ENCODE assay signal across 15 mouse cellular contexts in the genomic region with DNA sequence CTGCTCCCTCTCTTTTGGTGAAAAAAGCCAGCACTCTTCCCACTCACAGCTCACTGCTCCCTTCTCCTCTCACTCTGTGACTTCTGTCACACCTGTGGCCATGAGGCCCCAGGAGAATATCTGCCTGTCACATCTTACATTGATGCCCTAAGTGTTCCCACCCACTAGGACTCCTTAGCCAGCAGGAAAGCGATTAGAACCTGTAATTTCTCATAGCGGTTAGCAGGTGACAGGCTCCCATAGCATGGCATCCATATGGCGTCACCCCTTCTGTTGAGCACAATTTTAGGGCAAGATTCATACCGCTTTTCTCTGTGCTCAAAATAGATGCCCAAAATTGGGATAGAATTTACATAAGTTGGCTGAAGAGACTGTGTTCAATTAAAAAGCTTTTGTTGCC.
DNase-seq lines count a peak whose midpoint lies in the region; ATAC-seq and TF ChIP-seq lines count a peak whose summit lies in the region.
"Had no signal": no experiment of that assay in that cellular context is flagged by ENCODE, and none has a peak within 500 bp of the region (broad histone marks: within the 10 kb centered on the region; RNA-seq: fewer than 3 reads in every experiment).

No protein-coding gene starts in this region.

- no peak for DNase-seq in forebrain, embryonic 10.5 days (ENCODE audit: extremely low spot score, low spot score)
- peak; percentile 60 for DNase-seq in brain, embryonic 18.5 days (ENCODE audit: low read depth, low spot score)
- DNase-seq in frontal cortex, postnatal 14 days (ENCODE audit: low spot score in 2 of 2): peak; percentile 24 to 25
- peak; percentile 54 to 92 for DNase-seq in left cerebral cortex, postnatal 25 days (ENCODE audit: low spot score in 2 of 2)
- DNase-seq in hindbrain, postnatal 0 days (ENCODE audit: low spot score): no peak
- DNase-seq in spleen, adult 18-20 months: no peak
- no peak for DNase-seq in thymus, postnatal 0 days (ENCODE audit: low spot score)
- DNase-seq: cerebellum, postnatal 10 days; gastrocnemius, adult 2 months; lung, postnatal 10 days had no signal

- WGBS in forebrain, embryonic 15.5 days: 51% methylated on average over 4 of the region's 4 CpGs
- 83% methylated on average over 4 of the region's 4 CpGs for WGBS in forebrain, embryonic 10.5 days
- WGBS in hindbrain, postnatal 0 days: 77% methylated on average over 4 of the region's 4 CpGs

- H3K9ac ChIP-seq in forebrain, embryonic 15.5 days (replicated peaks): no peak overlapping the region
- no peak overlapping the region for H3K9ac ChIP-seq in hindbrain, postnatal 0 days (replicated peaks; ENCODE audit: low read length)
- H3K9ac ChIP-seq: embryonic facial prominence, embryonic 13.5 days; liver, embryonic 12.5 days; stomach, embryonic 15.5 days had no signal

- H3K27ac ChIP-seq in forebrain, embryonic 15.5 days (replicated peaks): peak overlapping the region; percentile 60
- no peak overlapping the region for H3K27ac ChIP-seq in forebrain, embryonic 10.5 days
- H3K27ac ChIP-seq in hindbrain, postnatal 0 days: no peak overlapping the region
- H3K27ac ChIP-seq: embryonic facial prominence, embryonic 13.5 days; gastrocnemius, adult 2 months; liver, embryonic 12.5 days; stomach, embryonic 15.5 days had no signal

- no peaks in the 10 kb centered on the region for H3K9me3 ChIP-seq in forebrain, embryonic 15.5 days
- H3K9me3 ChIP-seq in forebrain, embryonic 10.5 days: no peaks in the 10 kb centered on the region
- no peaks in the 10 kb centered on the region for H3K9me3 ChIP-seq in hindbrain, postnatal 0 days (ENCODE audit: low read length)
- H3K9me3 ChIP-seq: embryonic facial prominence, embryonic 13.5 days; liver, embryonic 12.5 days; stomach, embryonic 15.5 days had no signal

- intact Hi-C loops in left cerebral cortex, postnatal 25 days (cut with DNase I): loop anchor here (5.0 to 10.0 kb wide), 2 partner anchors 76 to 587 kb away; partner anchors contain the start of gene Kirrel3

- H3K4me2 ChIP-seq in forebrain, embryonic 15.5 days (replicated peaks): no peak overlapping the region
- H3K4me2 ChIP-seq in hindbrain, postnatal 0 days (ENCODE audit: low read depth, low read length): no peak overlapping the region
- H3K4me2 ChIP-seq: embryonic facial prominence, embryonic 13.5 days; liver, embryonic 12.5 days; stomach, embryonic 15.5 days had no signal

- no peak for TF ChIP-seq CTCF in hindbrain, postnatal 0 days (IDR thresholded peaks at IDR 0.05; ENCODE audit: low read depth)

- ATAC-seq in forebrain, embryonic 15.5 days (replicated peaks): peak; percentile 80
- ATAC-seq in hindbrain, postnatal 0 days: no peak
- ATAC-seq: inflammation-experienced regulatory T-cells, adult 6 months; liver, embryonic 12.5 days had no signal

- no peaks in the 10 kb centered on the region for H3K27me3 ChIP-seq in forebrain, embryonic 15.5 days
- no peaks in the 10 kb centered on the region for H3K27me3 ChIP-seq in forebrain, embryonic 10.5 days (ENCODE audit: poor library complexity, severe bottlenecking)
- H3K27me3 ChIP-seq in hindbrain, postnatal 0 days (ENCODE audit: insufficient read depth, low read length): no peaks in the 10 kb centered on the region
- H3K27me3 ChIP-seq: embryonic facial prominence, embryonic 13.5 days; liver, embryonic 12.5 days; stomach, embryonic 15.5 days had no signal

- H3K4me1 ChIP-seq in forebrain, embryonic 15.5 days: peaks cover 27% of the 10 kb centered on the region
- peaks cover 8% of the 10 kb centered on the region for H3K4me1 ChIP-seq in forebrain, embryonic 10.5 days
- H3K4me1 ChIP-seq in hindbrain, postnatal 0 days (ENCODE audit: insufficient read depth, low read length): no peaks in the 10 kb centered on the region
- H3K4me1 ChIP-seq: liver, embryonic 12.5 days; stomach, embryonic 15.5 days had no signal

- no peak overlapping the region for H3K4me3 ChIP-seq in forebrain, embryonic 15.5 days
- no peak overlapping the region for H3K4me3 ChIP-seq in forebrain, embryonic 10.5 days
- no peak overlapping the region for H3K4me3 ChIP-seq in hindbrain, postnatal 0 days (ENCODE audit: low read length)
- H3K4me3 ChIP-seq: embryonic facial prominence, embryonic 13.5 days; gastrocnemius, adult 2 months; liver, embryonic 12.5 days; stomach, embryonic 15.5 days had no signal

- no peaks in the 10 kb centered on the region for H3K36me3 ChIP-seq in forebrain, embryonic 15.5 days
- H3K36me3 ChIP-seq in forebrain, embryonic 10.5 days (replicated peaks): no peaks in the 10 kb centered on the region
- H3K36me3 ChIP-seq in hindbrain, postnatal 0 days (ENCODE audit: insufficient read depth, low read length): no peaks in the 10 kb centered on the region
- H3K36me3 ChIP-seq: embryonic facial prominence, embryonic 13.5 days; liver, embryonic 12.5 days; stomach, embryonic 15.5 days had no signal

Comparison
In these comparisons a context has a peak if more than half of its experiments do, and no peak if none do; other contexts are left out.
1. DNase-seq: peak in brain, embryonic 18.5 days (single experiment), frontal cortex, postnatal 14 days (2 of 2) and left cerebral cortex, postnatal 25 days (2 of 2); none in forebrain, embryonic 10.5 days (single experiment), hindbrain, postnatal 0 days (single experiment), spleen, adult 18-20 months (0 of 2) and thymus, postnatal 0 days (single experiment).